Mouse (Mus musculus): ENCODE results near the gene B230217C12Rik. TPM values are rescaled to one million over a fixed set of nuclear protein-coding genes. Genes with fewer than 3 reads are reported as not detected.
"Not testable (repeated sequence)": the region's sequence is repeated elsewhere in the genome, so short reads cannot be mapped to it uniquely, and the experiment has no call there.

The B230217C12Rik gene
- total RNA-seq, 4 experiments from 2014 or later: 3.7 to 7.2 (median 6.2) TPM

DNA sequence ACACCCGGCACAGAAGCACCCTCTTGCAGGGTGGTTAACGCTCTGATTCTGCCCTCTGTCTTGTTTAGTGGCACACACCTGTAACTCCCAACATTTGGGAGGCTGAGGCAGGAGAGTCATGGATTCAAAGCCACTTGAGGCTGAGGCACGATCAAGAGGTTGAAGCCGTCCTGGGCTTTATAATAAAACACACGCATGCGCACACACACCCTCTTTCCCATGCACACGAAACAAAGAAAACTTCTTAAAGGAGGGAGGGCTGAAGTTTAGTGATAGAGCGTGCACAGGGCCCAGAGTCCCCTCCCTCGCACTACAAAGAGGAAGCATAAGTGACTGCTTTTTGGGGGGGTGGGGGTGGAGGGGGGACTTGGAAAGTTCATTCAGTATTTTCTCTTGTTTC is 14.6 kb upstream of the B230217C12Rik start:
- DNase-seq: no peak

DNA sequence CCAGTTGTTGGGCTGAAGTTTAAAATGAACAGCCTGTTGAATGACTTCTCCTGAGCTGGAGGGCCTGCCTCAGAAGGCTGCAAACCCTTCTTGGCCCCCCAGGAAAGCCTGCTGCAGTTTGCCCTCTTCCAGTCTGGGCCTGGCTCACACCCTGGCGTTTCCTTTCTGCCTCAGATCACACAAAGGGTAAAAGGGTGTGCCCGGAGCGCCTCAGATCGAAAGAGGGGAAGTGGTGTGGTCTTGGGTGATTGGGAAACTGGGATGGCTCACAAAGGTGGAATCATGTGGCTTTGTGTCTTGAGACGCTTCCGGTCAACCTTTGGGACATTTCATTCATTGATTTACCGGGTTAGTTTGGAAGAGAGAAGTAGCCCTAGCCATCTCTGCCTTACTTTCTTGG is 14.2 kb upstream of the B230217C12Rik start:
- no peak for DNase-seq

GRCm38 (mm10) chr11:97827654-97828053 is 12.9 kb upstream of the B230217C12Rik start:
- no peak for DNase-seq

GRCm38 (mm10) chr11:97829365-97829764 is 11.2 kb upstream of the B230217C12Rik start:
- DNase-seq: no peak

GRCm38 (mm10) chr11:97829913-97830476 is 10.6 kb upstream of the B230217C12Rik start:
- DNase-seq: no peak

GRCm38 (mm10) chr11:97830501-97830900 is 10.1 kb upstream of the B230217C12Rik start:
- DNase-seq: no peak

GRCm38 (mm10) chr11:97832001-97832400 is 8.6 kb upstream of the B230217C12Rik start:
- DNase-seq: no peak

GRCm38 (mm10) chr11:97833352-97833751 is 7.2 kb upstream of the B230217C12Rik start:
- DNase-seq: no peak

- DNase-seq: no peak
Measured at GRCm38 (mm10) chr11:97836541-97836940, 4.0 kb upstream of the B230217C12Rik start.

- DNase-seq: not testable (repeated sequence)
Measured at GRCm38 (mm10) chr11:97837051-97837450, 3.5 kb upstream of the B230217C12Rik start.

DNA sequence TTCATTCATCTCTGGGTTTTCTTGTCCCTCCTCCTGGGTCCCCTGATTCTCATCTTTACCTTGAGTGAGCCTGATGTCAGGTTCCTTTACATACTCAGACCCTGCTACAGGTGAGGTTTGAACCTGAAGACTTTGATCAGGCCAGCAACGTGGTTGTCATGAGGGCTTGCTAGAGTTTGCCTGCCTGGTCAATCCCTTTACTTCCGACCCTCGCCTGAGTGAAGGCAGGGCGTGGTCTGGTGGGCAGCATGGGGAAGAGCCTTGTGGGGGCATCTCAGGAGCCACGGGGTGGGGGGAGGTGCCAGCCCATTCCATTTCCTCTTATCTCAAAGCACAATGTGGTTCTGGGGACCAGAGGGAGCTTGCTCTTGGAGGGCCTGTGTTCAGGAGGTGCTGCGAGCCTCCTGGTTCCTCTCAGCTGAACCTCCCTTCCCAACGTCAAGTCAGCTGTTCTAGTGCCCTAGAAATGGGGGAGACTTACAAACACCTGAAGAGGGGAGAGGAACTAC is 2.9 kb upstream of the B230217C12Rik start:
- no peak for DNase-seq

DNA sequence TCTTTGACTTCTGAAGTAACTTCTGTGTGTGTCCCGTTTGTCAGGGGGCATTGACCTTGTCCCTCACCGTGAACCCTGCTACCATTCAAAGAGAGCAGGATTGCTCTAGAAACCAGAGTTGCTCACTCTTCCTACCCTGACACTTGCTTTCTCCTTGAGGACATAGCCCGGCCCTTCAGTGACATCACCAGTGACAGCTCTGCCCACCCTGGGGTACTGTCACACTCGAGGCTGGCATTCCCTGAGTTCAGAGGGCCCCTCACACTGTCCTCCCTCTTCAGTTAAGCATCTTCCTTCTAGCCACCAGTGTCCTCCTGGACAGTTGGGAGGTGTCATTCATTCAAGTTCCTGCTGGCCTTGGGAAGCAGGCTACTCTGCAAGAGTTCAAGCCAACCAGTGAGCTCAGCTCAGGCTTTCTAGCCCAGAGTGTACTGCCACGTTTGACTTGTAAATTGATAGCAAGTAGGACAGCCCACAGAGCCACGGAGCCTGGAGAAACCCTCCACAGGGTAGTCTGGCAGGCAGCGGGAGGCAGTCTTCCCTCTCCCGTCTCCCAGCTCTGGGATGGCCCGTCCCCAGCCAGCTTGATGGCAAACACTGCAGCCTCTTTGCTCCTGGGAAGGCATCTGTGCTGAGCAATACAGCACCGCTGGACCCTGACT is 1.7 kb upstream of the B230217C12Rik start:
- DNase-seq: no peak

- DNase-seq: no peak
Measured at GRCm38 (mm10) chr11:97839441-97840134, 992 bp upstream of the B230217C12Rik start.

DNA sequence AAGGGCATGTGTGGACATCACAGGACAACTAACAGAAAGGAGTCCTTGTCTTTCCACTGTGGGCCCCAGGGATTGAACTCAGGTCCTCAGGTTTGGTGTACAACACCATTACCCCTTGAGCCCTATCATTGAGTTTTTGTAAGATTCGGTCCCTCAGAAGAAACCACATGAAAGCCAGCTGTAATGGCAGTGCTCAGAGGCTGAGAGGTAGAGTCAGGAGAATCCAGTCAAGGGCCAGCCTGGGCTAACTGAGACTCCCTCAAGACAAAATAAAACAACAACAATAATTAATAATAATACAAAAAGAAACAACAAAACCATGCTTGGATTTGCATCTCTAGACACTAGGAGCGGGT is 467 bp upstream of the B230217C12Rik start:
- DNase-seq: no peak

DNA sequence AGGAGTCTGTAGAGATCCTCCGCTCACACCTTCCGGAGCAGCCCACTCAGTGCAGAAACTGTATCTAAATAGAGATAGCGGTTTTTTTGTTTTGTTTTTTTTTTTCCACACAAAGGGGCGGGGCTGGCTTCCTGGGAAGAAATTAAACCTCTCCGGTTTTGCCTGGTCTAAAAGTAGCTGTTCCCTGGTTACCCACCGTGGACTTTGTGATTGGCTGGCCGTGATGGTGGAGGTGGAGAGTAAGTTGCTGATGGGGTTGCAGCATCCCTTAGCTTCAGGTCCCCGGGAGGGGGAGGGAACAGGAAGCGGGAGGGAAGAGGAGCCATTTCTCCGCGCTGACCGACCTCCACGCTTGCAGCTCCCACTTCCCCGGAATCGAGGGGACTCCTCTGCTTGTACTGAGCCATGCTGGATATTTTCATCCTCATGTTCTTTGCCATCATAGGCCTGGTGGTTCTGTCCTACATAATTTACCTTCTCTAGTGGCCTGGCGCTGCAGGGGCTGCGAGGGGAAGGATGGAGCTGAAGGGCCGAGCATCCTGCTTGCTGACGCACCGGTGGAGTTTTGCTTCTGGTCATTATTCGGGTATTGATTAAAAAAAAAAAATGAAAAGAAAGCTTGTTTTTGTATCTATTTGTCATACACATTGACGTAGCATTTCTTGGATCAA is 546 bp downstream of the B230217C12Rik start:
- DNase-seq: no peak

- no peak for DNase-seq
Measured at GRCm38 (mm10) chr11:97842001-97842400, 1.4 kb downstream of the B230217C12Rik start.

GRCm38 (mm10) chr11:97850367-97850766 is 9.8 kb downstream of the B230217C12Rik start:
- no peak for DNase-seq

DNA sequence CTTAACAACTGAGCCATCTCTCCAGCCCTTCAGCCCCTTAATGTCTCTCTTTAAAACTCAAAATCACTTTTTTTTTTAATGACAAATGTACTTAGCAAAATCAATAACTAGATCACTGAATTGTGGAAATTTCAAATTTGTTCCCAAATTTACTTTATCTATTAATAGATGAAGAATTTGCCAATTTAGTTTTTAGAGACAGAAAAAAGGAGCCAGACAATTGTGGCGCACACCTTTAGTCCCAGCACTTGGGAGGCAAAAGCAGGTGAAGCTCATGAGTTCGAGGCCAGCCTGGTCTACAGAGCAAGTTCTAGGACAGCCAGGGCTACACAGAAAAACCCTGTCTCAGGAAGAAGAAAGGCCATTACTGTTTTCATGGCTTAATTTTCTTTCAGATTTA is 11.0 kb downstream of the B230217C12Rik start:
- no peak for DNase-seq

GRCm38 (mm10) chr11:97855473-97855872 is 14.9 kb downstream of the B230217C12Rik start:
- DNase-seq: no peak

DNA sequence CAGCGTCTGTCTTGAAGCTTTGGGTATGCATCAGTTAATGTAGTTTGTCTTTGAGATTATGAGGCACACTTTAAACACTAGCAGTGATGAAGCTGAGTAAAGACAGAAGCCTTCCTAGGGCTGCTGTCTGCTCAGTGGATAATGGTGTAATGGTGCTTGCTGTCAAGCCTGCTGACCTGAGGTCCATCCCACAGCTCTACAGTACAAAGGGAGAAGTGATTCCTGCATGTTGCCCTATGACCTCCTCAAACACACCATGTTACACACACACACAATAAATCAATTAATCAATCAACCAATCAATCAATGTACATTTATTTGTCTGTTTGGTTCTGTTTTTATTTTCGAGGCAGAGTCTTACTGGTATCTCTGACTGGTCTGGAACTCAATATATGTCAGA is 21.6 kb downstream of the B230217C12Rik start:
- no peak for DNase-seq

DNA sequence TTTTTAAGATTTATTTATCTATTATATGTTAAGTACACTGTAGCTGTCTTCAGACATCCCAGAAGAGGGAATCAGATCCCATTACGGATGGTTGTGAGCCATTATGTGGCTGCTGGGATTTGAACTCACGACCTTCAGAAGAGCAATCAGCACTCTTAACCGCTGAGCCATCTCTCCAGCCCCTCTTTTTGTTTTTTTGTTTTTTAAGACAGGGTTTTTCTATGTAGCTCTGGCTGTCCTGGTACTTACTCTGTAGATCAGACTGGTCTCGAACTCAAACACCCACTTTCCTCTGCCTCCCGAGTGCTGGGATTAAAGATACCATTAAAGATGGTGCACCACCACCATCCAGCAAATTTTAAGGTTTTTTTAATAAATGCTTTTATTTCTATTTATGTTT is 24.8 kb downstream of the B230217C12Rik start:
- no peak for DNase-seq

DNA sequence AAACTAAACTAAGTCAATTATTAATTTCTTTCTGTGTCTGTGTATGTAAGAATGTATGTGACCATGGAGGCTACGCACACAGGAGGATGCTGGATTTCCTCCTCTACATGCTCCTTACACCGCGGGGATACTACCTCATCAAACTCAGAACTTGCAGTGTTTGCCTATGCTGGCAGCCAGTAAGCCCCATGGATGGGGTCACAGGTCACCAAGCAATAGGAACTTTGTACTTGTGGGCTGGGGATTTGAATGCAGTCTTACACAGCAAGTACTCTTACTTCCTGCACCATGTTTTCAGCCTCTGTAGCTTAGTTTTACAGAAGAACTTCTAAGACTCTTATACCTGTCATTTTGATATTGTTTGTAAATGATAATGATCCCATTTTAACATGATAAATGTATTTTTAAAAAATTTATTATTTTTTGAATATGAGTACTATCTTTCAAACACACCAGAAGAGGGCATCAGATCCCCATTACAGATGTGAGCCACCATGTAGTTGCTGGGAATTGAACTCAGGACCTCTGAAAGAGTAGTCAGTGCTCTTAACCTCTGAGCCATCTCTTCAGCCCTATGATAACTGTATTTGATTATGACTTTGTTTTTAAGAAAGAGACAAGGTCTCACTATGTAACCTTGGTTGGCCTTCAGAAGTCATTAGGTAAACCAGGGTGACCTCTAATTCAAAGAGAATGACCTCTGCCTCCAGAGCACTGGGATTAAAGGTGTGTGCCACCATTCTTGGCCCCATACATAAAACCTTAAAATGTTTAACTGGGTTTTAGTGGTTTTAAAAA is 25.7 kb downstream of the B230217C12Rik start:
- no peak for DNase-seq
